Mouse (Mus musculus) spleen, postnatal 14 days (tissue): ENCODE data around the gene Zfp2.

Experiments used
- DNase-seq, 2 experiments: peaks; one replicate each; pipeline ENCODE4 v3.0.0; 2021 to 2022; ENCODE audit warnings: low spot score in 2 of 2

The Zfp2 gene

DNA sequence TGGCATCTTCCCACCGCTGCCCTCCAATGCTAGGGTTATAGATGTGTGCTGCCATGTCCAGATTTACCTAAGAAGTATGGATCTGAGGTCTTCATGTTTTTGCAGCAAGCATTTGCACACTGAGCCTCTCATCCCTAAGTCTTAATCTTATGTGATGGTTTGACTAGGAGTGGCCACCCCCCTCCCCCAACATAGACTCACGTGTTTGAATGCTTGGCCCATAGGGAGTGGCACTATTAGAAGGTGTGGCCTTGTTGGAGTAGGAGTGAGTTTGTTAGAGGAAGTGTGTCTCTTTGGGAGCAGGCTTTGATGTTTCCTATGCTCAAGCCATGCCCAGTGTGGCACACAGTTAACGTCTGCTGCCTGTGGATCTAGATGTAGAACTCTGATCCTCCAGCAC is 37.3 kb downstream of the Zfp2 start:
- DNase-seq = no peak

DNA sequence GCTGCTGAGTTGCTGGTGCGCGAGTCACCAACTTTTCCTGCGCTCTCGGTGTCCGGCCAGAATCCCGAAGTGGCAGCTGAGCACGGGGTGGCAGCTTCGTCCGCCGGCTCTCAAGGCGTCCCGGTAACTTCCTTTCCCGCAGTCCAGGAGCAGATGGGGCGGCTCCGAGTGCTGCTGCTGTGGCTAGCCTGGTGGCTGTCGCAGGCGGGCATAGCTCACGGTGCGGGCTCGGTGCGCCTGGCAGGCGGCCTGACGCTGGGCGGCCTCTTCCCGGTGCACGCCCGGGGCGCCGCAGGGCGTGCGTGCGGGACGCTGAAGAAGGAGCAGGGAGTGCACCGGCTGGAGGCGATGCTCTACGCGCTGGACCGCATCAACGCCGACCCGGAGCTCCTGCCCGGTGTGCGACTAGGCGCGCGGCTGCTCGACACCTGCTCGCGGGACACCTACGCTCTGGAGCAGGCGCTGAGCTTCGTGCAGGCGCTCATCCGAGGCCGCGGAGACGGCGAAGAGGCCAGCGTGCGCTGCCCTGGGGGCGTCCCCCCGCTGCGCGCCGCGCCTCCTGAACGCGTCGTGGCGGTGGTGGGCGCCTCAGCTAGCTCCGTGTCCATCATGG is 64.9 kb downstream of the Zfp2 start:
- DNase-seq = no peak

DNA sequence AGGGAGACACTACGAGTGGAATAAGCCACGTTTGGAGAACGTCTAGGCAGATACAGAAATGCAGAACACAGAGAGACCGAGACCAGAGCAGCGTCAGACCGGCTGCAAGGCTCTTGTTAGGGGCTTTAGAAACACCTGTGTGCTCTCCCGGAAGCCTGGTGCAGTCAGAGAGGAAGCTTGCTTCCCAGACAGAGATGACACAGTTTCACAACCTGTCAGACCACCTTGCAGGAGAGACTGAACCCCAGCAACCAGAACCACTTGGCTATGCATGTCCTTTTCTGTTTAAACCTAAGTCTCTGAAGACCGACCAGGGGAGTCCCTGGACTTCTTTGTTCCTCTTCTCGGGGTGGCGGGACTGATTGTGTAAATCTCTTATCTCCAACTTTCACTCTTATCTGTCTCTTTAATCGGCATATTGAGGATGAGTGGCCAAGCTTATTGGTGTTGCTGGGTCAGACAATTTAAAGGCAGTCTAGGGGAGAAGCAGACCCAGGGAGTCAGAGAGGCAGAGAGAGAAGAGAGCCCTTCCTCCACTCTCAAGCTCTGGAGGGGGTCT is 65.7 kb downstream of the Zfp2 start, which contains the start of gene Grm6:
TSS of gene Grm6 (plus strand) at position 509 of the 559 bp plus-strand sequence.
- no peak for DNase-seq

GRCm38 (mm10) chr11:50849310-50849709 is 66.7 kb downstream of the Zfp2 start:
- no peak for DNase-seq
